Mouse (Mus musculus) CH12.LX (cell line): Measurements from ENCODE around the gene Mapk8ip1. TPM values are rescaled to one million over a fixed set of nuclear protein-coding genes. Genes with fewer than 3 reads are reported as not detected.

ENCODE experiments used
- DNase-seq: peaks from one replicate; pipeline ENCODE4 v3.0.0-alpha.2; 2013; ENCODE audit errors: extremely low read depth
- H3K27ac ChIP-seq: 2 replicates; pipeline ENCODE4 v1.5.1; 2012; ENCODE audit warnings: low read depth, mild to moderate bottlenecking, control low read depth, moderate library complexity; ENCODE audit not compliant: insufficient read depth
- H3K27me3 ChIP-seq: replicated peaks from 2 replicates; pipeline ENCODE3; 2012; ENCODE audit warnings: inconsistent platforms
- H3K36me3 ChIP-seq, 2 experiments: replicated peaks in 1 of 2; 2 replicates each; pipeline versions ENCODE3 to v1.6.1; 2012; ENCODE audit warnings: inconsistent platforms in 1 of 2, low read length in 1 of 2, mild to moderate bottlenecking in 1 of 2, mixed read lengths in 1 of 2, moderate library complexity in 1 of 2; ENCODE audit not compliant: control insufficient read depth in 1 of 2, insufficient read depth in 1 of 2
- H3K4me1 ChIP-seq, 2 experiments: 2 replicates each; pipeline ENCODE4 v1.6.1; 2012; ENCODE audit warnings: inconsistent platforms in 1 of 2, moderate library complexity in 1 of 2; ENCODE audit not compliant: insufficient read depth in 2 of 2, control insufficient read depth in 1 of 2
- H3K4me2 ChIP-seq: 2 replicates; pipeline ENCODE4 v1.6.1; 2012; ENCODE audit warnings: low read depth, mild to moderate bottlenecking, control low read depth; ENCODE audit not compliant: poor library complexity, insufficient read depth, severe bottlenecking
- H3K4me3 ChIP-seq, 3 experiments: fragments of 150-350 bp in 1 of 3; sonication (generic) in 1 of 3; replicated peaks in 1 of 3; 2 replicates each; pipeline versions ENCODE3 to v1.5.1; 2011 to 2012; ENCODE audit warnings: low read depth in 2 of 3, low read length in 2 of 3, mild to moderate bottlenecking in 2 of 3, moderate library complexity in 2 of 3, control low read depth in 1 of 3, improper control_type of control experiment in 1 of 3, inconsistent platforms in 1 of 3, mixed read lengths in 1 of 3; ENCODE audit not compliant: poor library complexity in 1 of 3
- H3K79me2 ChIP-seq: replicated peaks from 2 replicates; pipeline ENCODE4 v1.6.1; 2012; ENCODE audit warnings: mild to moderate bottlenecking, moderate library complexity; ENCODE audit not compliant: control insufficient read depth, poor library complexity, insufficient read depth, severe bottlenecking; ENCODE audit errors: extremely low read depth
- H3K9ac ChIP-seq: 2 replicates; pipeline ENCODE4 v1.6.1; 2012; ENCODE audit warnings: low read depth, mild to moderate bottlenecking, control low read depth, moderate library complexity; ENCODE audit not compliant: insufficient read depth
- H3K9me3 ChIP-seq: replicated peaks from 2 replicates; pipeline ENCODE3; 2012; ENCODE audit warnings: low read length, inconsistent platforms, mixed read lengths
- CHD1 ChIP-seq: IDR thresholded peaks from 2 replicates; pipeline ENCODE4 v1.6.1; 2012; ENCODE audit warnings: low read depth, low read length, improper control_type of control experiment, inconsistent platforms
- CHD2 ChIP-seq: IDR thresholded peaks from 2 replicates; pipeline ENCODE4 v1.6.1; 2011; ENCODE audit warnings: low read length, improper control_type of control experiment
- CTCF ChIP-seq, 2 experiments: IDR thresholded peaks in 1 of 2; conservative IDR thresholded peaks in 1 of 2; 2 replicates each; pipeline ENCODE4 v1.5.1; 2011 to 2012; ENCODE audit warnings: low read depth in 2 of 2, low read length in 2 of 2, improper control_type of control experiment in 1 of 2, inconsistent platforms in 1 of 2, mild to moderate bottlenecking in 1 of 2, moderate library complexity in 1 of 2
- EP300 ChIP-seq: IDR thresholded peaks from 2 replicates; pipeline ENCODE4 v1.6.1; 2011; ENCODE audit warnings: low read length, improper control_type of control experiment
- ETS1 ChIP-seq: conservative IDR thresholded peaks from 2 replicates; pipeline ENCODE4 v1.6.1; 2012; ENCODE audit warnings: low read depth, mild to moderate bottlenecking, inconsistent platforms, low read length, improper control_type of control experiment, moderate library complexity
- GABPA ChIP-seq: IDR thresholded peaks from 2 replicates; pipeline ENCODE4 v1.6.1; 2012; ENCODE audit warnings: low read depth, low read length, improper control_type of control experiment, inconsistent platforms; ENCODE audit not compliant: insufficient replicate concordance
- JUND ChIP-seq: conservative IDR thresholded peaks from 2 replicates; pipeline ENCODE4 v1.6.1; 2011; ENCODE audit warnings: low read depth, low read length, improper control_type of control experiment
- KAT2A ChIP-seq: IDR thresholded peaks from 2 replicates; pipeline ENCODE4 v1.6.1; 2012; ENCODE audit warnings: low read length, improper control_type of control experiment, inconsistent platforms; ENCODE audit not compliant: insufficient replicate concordance
- MAFK ChIP-seq: IDR thresholded peaks from 2 replicates; pipeline ENCODE4 v1.6.1; 2011; ENCODE audit warnings: low read length, improper control_type of control experiment; ENCODE audit not compliant: insufficient replicate concordance
- MAX ChIP-seq: IDR thresholded peaks from 2 replicates; pipeline ENCODE4 v1.6.1; 2011; ENCODE audit warnings: low read length, improper control_type of control experiment
- MAZ ChIP-seq: IDR thresholded peaks from 2 replicates; pipeline ENCODE4 v1.6.1; 2012; ENCODE audit warnings: low read depth, mild to moderate bottlenecking, inconsistent platforms, low read length, improper control_type of control experiment, moderate library complexity
- MEF2A ChIP-seq: IDR thresholded peaks from 2 replicates; pipeline ENCODE4 v1.6.1; 2014; ENCODE audit warnings: low read depth, mild to moderate bottlenecking, inconsistent platforms, low read length, improper control_type of control experiment, borderline replicate concordance
- MXI1 ChIP-seq: IDR thresholded peaks from 2 replicates; pipeline ENCODE4 v1.6.1; 2011; ENCODE audit warnings: mild to moderate bottlenecking, low read depth, low read length, improper control_type of control experiment
- NELFE ChIP-seq: IDR thresholded peaks from 2 replicates; pipeline ENCODE4 v1.6.1; 2011; ENCODE audit warnings: low read depth, low read length, improper control_type of control experiment
- NRF1 ChIP-seq: IDR thresholded peaks from 2 replicates; pipeline ENCODE4 v1.6.1; 2014; ENCODE audit warnings: low read depth, mild to moderate bottlenecking, inconsistent platforms, low read length, improper control_type of control experiment, moderate library complexity
- POLR2A ChIP-seq: IDR thresholded peaks from 2 replicates; pipeline ENCODE4 v1.6.1; 2011; ENCODE audit warnings: low read depth, mild to moderate bottlenecking, improper control_type of control experiment, low read length
- POLR2AphosphoS2 ChIP-seq: IDR thresholded peaks from 2 replicates; pipeline ENCODE4 v1.6.1; 2011; ENCODE audit warnings: low read depth, low read length, improper control_type of control experiment
- RAD21 ChIP-seq: IDR thresholded peaks from 2 replicates; pipeline ENCODE4 v1.6.1; 2011; ENCODE audit warnings: low read depth, mild to moderate bottlenecking, low read length, improper control_type of control experiment, moderate library complexity
- TBP ChIP-seq: conservative IDR thresholded peaks from 2 replicates; pipeline ENCODE4 v1.6.1; 2011; ENCODE audit warnings: low read depth, low read length, improper control_type of control experiment
- TCF12 ChIP-seq: IDR thresholded peaks from 2 replicates; pipeline ENCODE4 v1.6.1; 2014; ENCODE audit warnings: low read depth, mild to moderate bottlenecking, inconsistent platforms, low read length, improper control_type of control experiment
- UBTF ChIP-seq: IDR thresholded peaks from 2 replicates; pipeline ENCODE4 v1.6.1; 2012; ENCODE audit warnings: low read depth, mild to moderate bottlenecking, inconsistent platforms, low read length, improper control_type of control experiment, moderate library complexity
- USF2 ChIP-seq: conservative IDR thresholded peaks from 2 replicates; pipeline ENCODE4 v1.6.1; 2011; ENCODE audit warnings: low read depth, low read length, improper control_type of control experiment
- ZC3H11A ChIP-seq: IDR thresholded peaks from 2 replicates; pipeline ENCODE4 v1.6.1; 2012; ENCODE audit warnings: low read depth, mild to moderate bottlenecking, inconsistent platforms, low read length, improper control_type of control experiment
- ZKSCAN1 ChIP-seq: IDR thresholded peaks from 2 replicates; pipeline ENCODE4 v1.6.1; 2012; ENCODE audit warnings: low read depth, inconsistent platforms, low read length, improper control_type of control experiment, borderline replicate concordance
- ZMIZ1 ChIP-seq: IDR thresholded peaks from 2 replicates; pipeline ENCODE4 v1.6.1; 2012; ENCODE audit warnings: low read depth, mild to moderate bottlenecking, inconsistent platforms, low read length, improper control_type of control experiment
- ZNF384 ChIP-seq: IDR thresholded peaks from 2 replicates; pipeline ENCODE4 v1.6.1; 2012; ENCODE audit warnings: low read depth, low read length, improper control_type of control experiment, inconsistent platforms
- dilution Hi-C: fragments of 300-500 bp; cut with MboI; formaldehyde crosslinking; loops from 2 replicates; pipeline ENCODE4 v1.14.3; 2020; ENCODE audit warnings: low sequenced_read_pairs; ENCODE audit not compliant: extremely low pct_unique_long_range_greater_than_20kb, extremely low pct_ligation_motif_present
- in situ Hi-C: fragments of 300-500 bp; cut with MboI; formaldehyde crosslinking; loops from 3 replicates; pipeline ENCODE4 v1.14.3; 2019; ENCODE audit warnings: low sequenced_read_pairs, low pct_ligation_motif_present, low pct_unique_long_range_greater_than_20kb, mixed read lengths
- polyA plus RNA-seq: library from polyadenylated mRNA; unstranded; fragments of >175 nt; gene quantifications from 2 replicates; pipeline ENCODE4 v1.2.1, GENCODE M21; 2012; ENCODE audit warnings: low read depth; ENCODE audit not compliant: insufficient read length
- total RNA-seq, 2 experiments: library from RNA; depleted of rRNA; stranded (reverse); fragments of 300-350 nt in 1 of 2; fragments of >200 nt in 1 of 2; gene quantifications; 2 replicates each; pipeline ENCODE4 v1.2.3; 2012 to 2014

The Mapk8ip1 gene
- total and polyA plus RNA-seq, 3 experiments: 5.4 to 13.0 (median 5.5) TPM

DNA sequence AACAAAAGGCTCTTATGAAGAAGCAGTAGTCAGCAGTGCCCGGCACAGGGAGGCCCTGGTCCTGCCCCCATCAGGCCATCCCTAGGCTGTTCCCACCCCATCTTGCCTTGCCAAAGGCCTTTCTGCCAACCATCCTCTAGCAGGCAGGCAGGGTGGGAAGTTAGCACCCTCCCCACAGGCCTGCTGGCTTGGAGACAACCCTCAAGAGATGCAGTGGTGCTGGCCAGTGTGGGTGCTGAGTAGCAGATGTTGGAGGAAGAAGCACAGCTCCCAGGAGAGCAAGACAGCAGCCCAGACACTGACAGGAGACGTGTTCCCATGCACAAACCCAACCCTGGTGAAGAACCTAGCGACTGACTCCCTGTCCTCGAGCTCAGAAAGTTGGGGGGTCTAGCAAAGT lies 13.4 kb downstream of the Mapk8ip1 start:
- peaks cover 6 to 36% of the 10 kb centered on the region in 2 experiments; a peak in 3 of 4 replicates for H3K4me1 ChIP-seq
- TF ChIP-seq CHD1 (no peak), MEF2A (no peak), POLR2AphosphoS2 (no peak), NRF1 (no peak), ZNF384 (no peak), USF2 (no peak), EP300 (no peak), MAFK (no peak), ZMIZ1 (no peak), RAD21 (no peak), UBTF (no peak), TCF12 (no peak), MAX (no peak), ETS1 (no peak), GABPA (no peak), NELFE (no peak), MXI1 (no peak), CTCF (conservative IDR thresholded peaks at IDR 0.05 in 1 of 2, IDR thresholded peaks at IDR 0.05 in 1 of 2; ENCODE audit: low read depth in 2 of 2, low read length in 2 of 2) (no peak)
- no peak overlapping the region for H3K27ac ChIP-seq
- H3K9ac ChIP-seq: no peak overlapping the region
- dilution Hi-C loops: no loop called here
- no peak for DNase-seq
- no peaks in the 10 kb centered on the region for H3K27me3 ChIP-seq
- no peak overlapping the region for H3K4me2 ChIP-seq
- peaks cover 29 to 79% of the 10 kb centered on the region in 2 experiments for H3K36me3 ChIP-seq
- H3K79me2 ChIP-seq: no peaks in the 10 kb centered on the region
- no peaks in the 10 kb centered on the region for H3K9me3 ChIP-seq
- H3K4me3 ChIP-seq: no peak overlapping the region
- in situ Hi-C loops: no loop called here

DNA sequence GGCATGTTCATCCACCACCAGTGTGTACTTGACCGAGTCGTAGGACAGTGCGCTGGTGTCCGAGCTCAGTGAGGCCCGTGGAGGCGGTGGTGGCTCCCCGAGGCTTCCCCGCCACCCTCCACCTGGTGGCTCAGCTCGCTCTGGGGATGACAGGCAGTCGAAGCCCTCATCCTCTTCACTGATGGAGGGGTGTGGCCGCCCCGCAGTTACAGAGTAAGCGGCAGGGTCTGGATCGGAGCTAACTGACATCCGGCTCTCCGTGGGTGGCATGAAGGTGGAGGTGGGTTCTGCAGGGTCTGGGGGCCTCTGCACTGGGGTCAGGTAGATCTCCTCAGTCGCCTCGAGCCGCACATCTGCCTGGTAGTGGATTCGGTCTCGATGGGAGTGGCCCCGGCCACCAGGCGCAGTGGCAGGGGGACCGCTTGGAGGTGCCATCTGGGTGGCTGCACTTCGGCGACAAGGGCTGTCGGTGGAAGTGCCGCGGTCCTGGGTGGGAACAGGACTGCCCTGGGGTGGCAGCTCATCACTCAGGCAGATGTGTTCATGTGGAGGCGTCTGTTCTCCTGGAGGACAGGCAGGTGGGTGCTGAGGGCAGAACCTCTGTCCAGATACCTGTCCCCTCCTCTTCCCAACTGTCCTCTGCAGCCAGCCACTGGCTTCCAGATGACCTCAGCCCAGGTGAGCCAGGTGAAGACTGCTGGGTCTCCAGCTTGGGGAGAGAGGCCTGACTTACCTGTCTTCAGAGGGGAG lies 14.1 kb downstream of the Mapk8ip1 start:
- Histone ChIP-seq H3K36me3 (peaks cover 36 to 85% of the 10 kb centered on the region in 2 experiments), H3K9ac (no peak overlapping the region), H3K27me3 (no peaks in the 10 kb centered on the region), H3K4me2 (no peak overlapping the region), H3K27ac (no peak overlapping the region), H3K79me2 (no peaks in the 10 kb centered on the region), H3K9me3 (no peaks in the 10 kb centered on the region), H3K4me3 (no peak overlapping the region), H3K4me1 (peaks cover 1 to 33% of the 10 kb centered on the region in 2 experiments; a peak in 3 of 4 replicates)
- no peak for TF ChIP-seq KAT2A
- TF ChIP-seq USF2: no peak
- TF ChIP-seq UBTF: no peak
- TF ChIP-seq CHD2: no peak
- TF ChIP-seq TBP: no peak
- TF ChIP-seq POLR2AphosphoS2: no peak
- no peak for TF ChIP-seq MEF2A
- TF ChIP-seq MAZ: no peak
- TF ChIP-seq CTCF (conservative IDR thresholded peaks at IDR 0.05 in 1 of 2, IDR thresholded peaks at IDR 0.05 in 1 of 2; ENCODE audit: low read depth in 2 of 2, low read length in 2 of 2): no peak
- no peak for TF ChIP-seq ZC3H11A
- no peak for TF ChIP-seq ZKSCAN1
- no peak for TF ChIP-seq ZMIZ1
- no peak for TF ChIP-seq MAX
- TF ChIP-seq POLR2A: no peak
- TF ChIP-seq JUND: no peak
- dilution Hi-C loops: no loop called here
- no peak for DNase-seq
- in situ Hi-C loops: no loop called here
